Mouse (Mus musculus): ENCODE results near the gene Mettl25. TPM values are rescaled to one million over a fixed set of nuclear protein-coding genes. Genes with fewer than 3 reads are reported as not detected.

The Mettl25 gene
- 19.1 and 21.5 TPM in 2 replicates for polyA plus RNA-seq (2014; fragmentation: Nextera tagmentation; extraction: Ambion mirVana)

GRCm38 (mm10) chr10:105840928-105841888, at the start of gene Mettl25, which contains the start of gene Ccdc59:
Mettl25 (minus strand) TSS chr10:105841380.
Ccdc59 (plus strand) TSS chr10:105841067.
- Histone ChIP-seq H3K9ac (replicated peaks; ENCODE audit: low read depth, low read length) (peak within 1 kb of the TSS; percentile 84), H3K4me1 (ENCODE audit: control insufficient read depth, insufficient read depth, low read length) (0 out of 2 replicates have a peak, but pooled peaks cover 8% of the 10 kb centered on the region), H3K27ac (ENCODE audit: low read depth, low read length) (peak within 1 kb of the TSS; percentile 98), H3K4me2 (ENCODE audit: low read depth, low read length) (peak within 1 kb of the TSS; percentile 80), H3K36me3 (ENCODE audit: control insufficient read depth, insufficient read depth, low read length) (peaks cover 10% of the 10 kb centered on the region; the same call in 1 of the 2 replicates), H3K9me3 (ENCODE audit: control insufficient read depth, low read length) (no peaks in the 10 kb centered on the region), H3K4me3 (ENCODE audit: low read depth, low read length) (peak within 1 kb of the TSS; percentile 82), H3K27me3 (ENCODE audit: control insufficient read depth, insufficient read depth, low read length) (no peaks in the 10 kb centered on the region)
- under 1% methylated on average over 90 of the region's 90 CpGs for WGBS
- ATAC-seq (ENCODE audit: low read depth), result peak; percentile 99

GRCm38 (mm10) chr10:105867312-105867711, 26.1 kb upstream of the Mettl25 start:
- no peak overlapping the region for H3K4me3 ChIP-seq (ENCODE audit: low read depth, low read length)
- no peak overlapping the region for H3K4me2 ChIP-seq (ENCODE audit: low read depth, low read length)
- no peaks in the 10 kb centered on the region for H3K36me3 ChIP-seq (ENCODE audit: control insufficient read depth, insufficient read depth, low read length)
- whole genome bisulfite sequencing, result 47% methylated on average over 4 of the region's 4 CpGs
- H3K27ac ChIP-seq (ENCODE audit: low read depth, low read length), result no peak overlapping the region
- no peak overlapping the region for H3K9ac ChIP-seq (replicated peaks; ENCODE audit: low read depth, low read length)
- no peaks in the 10 kb centered on the region for H3K4me1 ChIP-seq (ENCODE audit: control insufficient read depth, insufficient read depth, low read length)
- no peaks in the 10 kb centered on the region for H3K27me3 ChIP-seq (ENCODE audit: control insufficient read depth, insufficient read depth, low read length)
- ATAC-seq (ENCODE audit: low read depth), result no peak
- H3K9me3 ChIP-seq (ENCODE audit: control insufficient read depth, low read length), result no peaks in the 10 kb centered on the region

- H3K27ac ChIP-seq (ENCODE audit: low read depth, low read length), result no peak overlapping the region
- no peak overlapping the region for H3K4me2 ChIP-seq (ENCODE audit: low read depth, low read length)
- ATAC-seq (ENCODE audit: low read depth), result no peak
- H3K36me3 ChIP-seq (ENCODE audit: control insufficient read depth, insufficient read depth, low read length), result peaks cover 11% of the 10 kb centered on the region
- no peaks in the 10 kb centered on the region for H3K27me3 ChIP-seq (ENCODE audit: control insufficient read depth, insufficient read depth, low read length)
- WGBS, result 85% methylated on average over 4 of the region's 4 CpGs
- no peak overlapping the region for H3K9ac ChIP-seq (replicated peaks; ENCODE audit: low read depth, low read length)
- H3K4me3 ChIP-seq (ENCODE audit: low read depth, low read length), result no peak overlapping the region
- H3K4me1 ChIP-seq (ENCODE audit: control insufficient read depth, insufficient read depth, low read length), result no peaks in the 10 kb centered on the region
- H3K9me3 ChIP-seq (ENCODE audit: control insufficient read depth, low read length), result no peaks in the 10 kb centered on the region
These were observed 10.0 kb upstream of the Mettl25 start for GRCm38 (mm10) chr10:105851136-105851535.

GRCm38 (mm10) chr10:105850286-105850685, 9.1 kb upstream of the Mettl25 start:
- Histone ChIP-seq H3K4me2 (ENCODE audit: low read depth, low read length) (no peak overlapping the region), H3K27me3 (ENCODE audit: control insufficient read depth, insufficient read depth, low read length) (no peaks in the 10 kb centered on the region), H3K27ac (ENCODE audit: low read depth, low read length) (no peak overlapping the region), H3K9ac (replicated peaks; ENCODE audit: low read depth, low read length) (no peak overlapping the region), H3K9me3 (ENCODE audit: control insufficient read depth, low read length) (no peaks in the 10 kb centered on the region), H3K4me1 (ENCODE audit: control insufficient read depth, insufficient read depth, low read length) (no peaks in the 10 kb centered on the region), H3K36me3 (ENCODE audit: control insufficient read depth, insufficient read depth, low read length) (peaks cover 15% of the 10 kb centered on the region), H3K4me3 (ENCODE audit: low read depth, low read length) (no peak overlapping the region)
- 91% methylated on average over 5 of the region's 5 CpGs for WGBS
- ATAC-seq (ENCODE audit: low read depth), result no peak

- peaks cover 11% of the 10 kb centered on the region; the same call in 1 of the 2 replicates for H3K36me3 ChIP-seq (ENCODE audit: control insufficient read depth, insufficient read depth, low read length)
- no peak overlapping the region for H3K9ac ChIP-seq (replicated peaks; ENCODE audit: low read depth, low read length)
- no peak overlapping the region for H3K4me3 ChIP-seq (ENCODE audit: low read depth, low read length)
- H3K9me3 ChIP-seq (ENCODE audit: control insufficient read depth, low read length), result no peaks in the 10 kb centered on the region
- H3K4me1 ChIP-seq (ENCODE audit: control insufficient read depth, insufficient read depth, low read length), result 0 out of 2 replicates have a peak, but pooled peaks cover 8% of the 10 kb centered on the region
- H3K27ac ChIP-seq (ENCODE audit: low read depth, low read length), result no peak overlapping the region
- 89% methylated on average over 7 of the region's 7 CpGs for WGBS
- H3K4me2 ChIP-seq (ENCODE audit: low read depth, low read length), result peak overlapping the region; percentile 80; the same call in 1 of the 2 replicates
- no peaks in the 10 kb centered on the region for H3K27me3 ChIP-seq (ENCODE audit: control insufficient read depth, insufficient read depth, low read length)
- no peak for ATAC-seq (ENCODE audit: low read depth)
These were observed 1.4 kb upstream of the Mettl25 start for GRCm38 (mm10) chr10:105842574-105842973.

- H3K4me1 ChIP-seq (ENCODE audit: control insufficient read depth, insufficient read depth, low read length), result no peaks in the 10 kb centered on the region
- H3K27me3 ChIP-seq (ENCODE audit: control insufficient read depth, insufficient read depth, low read length), result no peaks in the 10 kb centered on the region
- no peak overlapping the region for H3K4me2 ChIP-seq (ENCODE audit: low read depth, low read length)
- WGBS, result 65% methylated on average over 10 of the region's 10 CpGs
- no peaks in the 10 kb centered on the region for H3K9me3 ChIP-seq (ENCODE audit: control insufficient read depth, low read length)
- H3K36me3 ChIP-seq (ENCODE audit: control insufficient read depth, insufficient read depth, low read length), result no peaks in the 10 kb centered on the region
- no peak overlapping the region for H3K4me3 ChIP-seq (ENCODE audit: low read depth, low read length)
- ATAC-seq (ENCODE audit: low read depth), result peak; percentile 63; the same call in 1 of the 2 replicates
- H3K27ac ChIP-seq (ENCODE audit: low read depth, low read length), result no peak overlapping the region
- no peak overlapping the region for H3K9ac ChIP-seq (replicated peaks; ENCODE audit: low read depth, low read length)
These were observed 6.5 kb downstream of the Mettl25 start for GRCm38 (mm10) chr10:105834627-105835228.

- WGBS, result 85% methylated on average over 7 of the region's 7 CpGs
- no peak for ATAC-seq (ENCODE audit: low read depth)
- H3K4me2 ChIP-seq (ENCODE audit: low read depth, low read length), result no peak overlapping the region
- H3K36me3 ChIP-seq (ENCODE audit: control insufficient read depth, insufficient read depth, low read length), result no peaks in the 10 kb centered on the region
- no peak overlapping the region for H3K27ac ChIP-seq (ENCODE audit: low read depth, low read length)
- no peaks in the 10 kb centered on the region for H3K4me1 ChIP-seq (ENCODE audit: control insufficient read depth, insufficient read depth, low read length)
- no peaks in the 10 kb centered on the region for H3K27me3 ChIP-seq (ENCODE audit: control insufficient read depth, insufficient read depth, low read length)
- H3K4me3 ChIP-seq (ENCODE audit: low read depth, low read length), result no peak overlapping the region
- no peak overlapping the region for H3K9ac ChIP-seq (replicated peaks; ENCODE audit: low read depth, low read length)
- H3K9me3 ChIP-seq (ENCODE audit: control insufficient read depth, low read length), result no peaks in the 10 kb centered on the region
These were observed 34.7 kb downstream of the Mettl25 start for GRCm38 (mm10) chr10:105806259-105807010.

GRCm38 (mm10) chr10:105803461-105803860, 37.7 kb downstream of the Mettl25 start:
- 89% methylated on average over 2 of the region's 2 CpGs for WGBS
- ATAC-seq (ENCODE audit: low read depth), result no peak
- no peak overlapping the region for H3K4me3 ChIP-seq (ENCODE audit: low read depth, low read length)
- no peak overlapping the region for H3K27ac ChIP-seq (ENCODE audit: low read depth, low read length)
- no peak overlapping the region for H3K9ac ChIP-seq (replicated peaks; ENCODE audit: low read depth, low read length)
- no peaks in the 10 kb centered on the region for H3K36me3 ChIP-seq (ENCODE audit: control insufficient read depth, insufficient read depth, low read length)
- H3K4me1 ChIP-seq (ENCODE audit: control insufficient read depth, insufficient read depth, low read length), result no peaks in the 10 kb centered on the region
- H3K9me3 ChIP-seq (ENCODE audit: control insufficient read depth, low read length), result no peaks in the 10 kb centered on the region
- no peaks in the 10 kb centered on the region for H3K27me3 ChIP-seq (ENCODE audit: control insufficient read depth, insufficient read depth, low read length)
- no peak overlapping the region for H3K4me2 ChIP-seq (ENCODE audit: low read depth, low read length)

Data from neural tube, embryonic 14.5 days (tissue).